Comparison of ENCODE assay signal across 17 mouse cellular contexts in genomic region chr7:3811912-3812311, GRCm38 (mm10). TPM values are rescaled to one million over a fixed set of nuclear protein-coding genes. Genes with fewer than 3 reads are reported as not detected.
"Had no signal": no experiment of that assay in that cellular context is flagged by ENCODE, and none has a peak within 500 bp of the region (broad histone marks: within the 10 kb centered on the region; RNA-seq: fewer than 3 reads in every experiment).

No protein-coding gene starts in this region.

RNA-seq across cellular contexts. Expression of gene Gm15448, which starts 13.6 kb away (rescaled TPM):
- total RNA-seq: layer of hippocampus, postnatal 14 days; left cerebral cortex, adult 8-10 months; left cerebral cortex, postnatal 14 days; left cerebral cortex, postnatal 4 days; megakaryocyte-erythroid progenitor cell, adult 5-6 weeks; midbrain, postnatal 0 days had no signal
- polyA plus RNA-seq: intestine, postnatal 0 days; kidney, embryonic 15.5 days; limb, embryonic 12.5 days; limb, embryonic 15.5 days; liver, embryonic 12.5 days; lung, embryonic 14.5 days; midbrain, embryonic 11.5 days; midbrain, embryonic 14.5 days; midbrain, postnatal 0 days; neural tube, embryonic 11.5 days; neural tube, embryonic 14.5 days; stomach, embryonic 16.5 days had no signal

RNA-seq across cellular contexts. Expression of gene Pira2, which starts 32.9 kb away (rescaled TPM):
- total RNA-seq: layer of hippocampus, postnatal 14 days; left cerebral cortex, adult 8-10 months; left cerebral cortex, postnatal 14 days; left cerebral cortex, postnatal 4 days; megakaryocyte-erythroid progenitor cell, adult 5-6 weeks; midbrain, postnatal 0 days had no signal
- polyA plus RNA-seq: limb, embryonic 12.5 days; midbrain, embryonic 11.5 days; midbrain, postnatal 0 days; neural tube, embryonic 11.5 days; neural tube, embryonic 14.5 days had no signal
